Mouse (Mus musculus) megakaryocyte, embryonic 14.5 days (primary cell): Measurements from ENCODE around the gene Cd101. TPM values are rescaled to one million over a fixed set of nuclear protein-coding genes. Genes with fewer than 3 reads are reported as not detected.

Source experiments
- H3K27me3 ChIP-seq: replicated peaks from 2 replicates; pipeline ENCODE3; 2012; ENCODE audit warnings: inconsistent platforms
- H3K36me3 ChIP-seq: replicated peaks from 2 replicates; pipeline ENCODE3; 2012; ENCODE audit warnings: low read length, inconsistent platforms, mixed read lengths
- H3K4me1 ChIP-seq: 2 replicates; pipeline ENCODE4 v1.6.1; 2012; ENCODE audit warnings: inconsistent platforms
- H3K4me3 ChIP-seq: replicated peaks from 2 replicates; pipeline ENCODE3; 2012; ENCODE audit warnings: moderate library complexity, mild to moderate bottlenecking, inconsistent platforms
- H3K9me3 ChIP-seq: 2 replicates; pipeline ENCODE4 v1.6.1; 2012; ENCODE audit warnings: inconsistent platforms
- FLI1 ChIP-seq: IDR thresholded peaks from 2 replicates; pipeline ENCODE4 v1.6.1; 2012; ENCODE audit warnings: low read length, inconsistent platforms, mixed read lengths
- GATA1 ChIP-seq: IDR thresholded peaks from 3 replicates; pipeline ENCODE4 v1.6.1; 2012; ENCODE audit warnings: mixed read lengths, low read length, inconsistent platforms, borderline replicate concordance
- polyA plus RNA-seq: library from polyadenylated mRNA; stranded (reverse); fragments of >175 nt; gene quantifications from 2 replicates; pipeline ENCODE4 v1.2.3, GENCODE M21; 2012; ENCODE audit warnings: low replicate concordance; ENCODE audit not compliant: insufficient read depth

The Cd101 gene
- polyA plus RNA-seq, 1 experiment: 0.06 TPM

GRCm38 (mm10) chr3:100961007-100961406 is 68.3 kb downstream of the Cd101 start:
- H3K36me3 ChIP-seq: peaks cover 96% of the 10 kb centered on the region

GRCm38 (mm10) chr3:100954616-100955015 is 74.7 kb downstream of the Cd101 start:
- no peaks in the 10 kb centered on the region for H3K4me1 ChIP-seq
- no peaks in the 10 kb centered on the region for H3K27me3 ChIP-seq
- H3K4me3 ChIP-seq: no peak overlapping the region
- no peaks in the 10 kb centered on the region for H3K9me3 ChIP-seq
- peaks cover 96% of the 10 kb centered on the region for H3K36me3 ChIP-seq
- no peak for TF ChIP-seq GATA1
- no peak for TF ChIP-seq FLI1

More at GRCm38 (mm10) chr3:100961007-100961406, 68.3 kb downstream of the Cd101 start:
- TF ChIP-seq GATA1: no peak
- TF ChIP-seq FLI1: no peak
- H3K4me3 ChIP-seq: no peak overlapping the region
- H3K4me1 ChIP-seq: peaks cover 7% of the 10 kb centered on the region; the same call in 1 of the 2 replicates
- no peaks in the 10 kb centered on the region for H3K9me3 ChIP-seq
- H3K27me3 ChIP-seq: no peaks in the 10 kb centered on the region

GRCm38 (mm10) chr3:100951531-100951930 is 77.8 kb downstream of the Cd101 start:
- H3K27me3 ChIP-seq: no peaks in the 10 kb centered on the region
- no peaks in the 10 kb centered on the region for H3K4me1 ChIP-seq
- H3K9me3 ChIP-seq: no peaks in the 10 kb centered on the region
- peaks cover 94% of the 10 kb centered on the region for H3K36me3 ChIP-seq
- TF ChIP-seq FLI1 (no peak), GATA1 (no peak)
- H3K4me3 ChIP-seq: no peak overlapping the region

GRCm38 (mm10) chr3:100947286-100947685 is 82.1 kb downstream of the Cd101 start:
- Histone ChIP-seq H3K27me3 (no peaks in the 10 kb centered on the region), H3K36me3 (peaks cover 96% of the 10 kb centered on the region), H3K9me3 (no peaks in the 10 kb centered on the region), H3K4me1 (no peaks in the 10 kb centered on the region), H3K4me3 (no peak overlapping the region)
- TF ChIP-seq GATA1: no peak

Other genes with a start within 250 kb of the Cd101 start
- not detected in 2 replicates for gene Vtcn1, start 204.1 kb downstream of the Cd101 start, polyA plus RNA-seq
- gene Trim45, start 107.4 kb downstream of the Cd101 start, polyA plus RNA-seq: 0.70 TPM in 1 of 2 replicates, not detected in the other
- 0.40 and 0.71 TPM in 2 replicates for gene Ttf2, start 59.9 kb downstream of the Cd101 start, polyA plus RNA-seq
- 0.22 TPM in 1 of 2 replicates, not detected in the other for gene Ptgfrn, start 80.7 kb upstream of the Cd101 start, polyA plus RNA-seq